Mouse (Mus musculus) G1E (cell line): ENCODE results near the gene Fxyd4. TPM values are rescaled to one million over a fixed set of nuclear protein-coding genes. Genes with fewer than 3 reads are reported as not detected.

ENCODE experiments used
- ATAC-seq: 2 replicates; pipeline ENCODE4 v1.8.0; 2016; ENCODE audit warnings: mild to moderate bottlenecking; ENCODE audit not compliant: insufficient number of reproducible peaks, poor library complexity, low FRiP score, severe bottlenecking; ENCODE audit errors: extremely low read depth
- DNase-seq: peaks from one replicate; pipeline ENCODE4 v3.0.0; 2012; ENCODE audit warnings: low spot score
- H3K27me3 ChIP-seq: 2 replicates; pipeline ENCODE4 v1.6.1; 2012; ENCODE audit warnings: mild to moderate bottlenecking, low read length, inconsistent platforms; ENCODE audit not compliant: insufficient read depth
- H3K36me3 ChIP-seq: replicated peaks from 2 replicates; pipeline ENCODE3; 2012; ENCODE audit warnings: mild to moderate bottlenecking, inconsistent platforms
- H3K4me1 ChIP-seq: 2 replicates; pipeline ENCODE4 v1.6.1; 2012; ENCODE audit warnings: low read depth, low read length, inconsistent platforms, mixed read lengths; ENCODE audit not compliant: insufficient read depth
- H3K4me3 ChIP-seq: 2 replicates; pipeline ENCODE4 v1.5.1; 2012; ENCODE audit warnings: low read depth, mild to moderate bottlenecking, inconsistent platforms, low read length, moderate library complexity, mixed read lengths
- H3K9me3 ChIP-seq: replicated peaks from 2 replicates; pipeline ENCODE4 v1.6.1; 2012; ENCODE audit warnings: inconsistent platforms
- CTCF ChIP-seq: IDR thresholded peaks from 2 replicates; pipeline ENCODE4 v1.5.1; 2012; ENCODE audit warnings: low read depth, low read length, inconsistent platforms, mixed read lengths
- GATA1 ChIP-seq: IDR thresholded peaks from 2 replicates; pipeline ENCODE4 v1.6.1; 2012; ENCODE audit warnings: borderline replicate concordance, low read length, inconsistent platforms, mixed read lengths
- GATA2 ChIP-seq: IDR thresholded peaks from 2 replicates; pipeline ENCODE4 v1.6.1; 2012; ENCODE audit warnings: low read depth, low read length, inconsistent platforms, borderline replicate concordance
- POLR2AphosphoS5 ChIP-seq: IDR thresholded peaks from 2 replicates; pipeline ENCODE4 v1.6.1; 2012; ENCODE audit warnings: low read depth, low read length, inconsistent platforms; ENCODE audit not compliant: insufficient replicate concordance
- TAL1 ChIP-seq: conservative IDR thresholded peaks from 2 replicates; pipeline ENCODE4 v1.6.1; 2012; ENCODE audit warnings: low read depth, low read length, inconsistent platforms, mixed read lengths
- polyA plus RNA-seq: library from polyadenylated mRNA; stranded (reverse); fragments of >175 nt; gene quantifications from 2 replicates; pipeline ENCODE4 v1.2.3, GENCODE M21; 2012
- total RNA-seq, 2 experiments: library from RNA; stranded (forward) in 1 of 2; stranded (reverse) in 1 of 2; fragments of 200-1000 nt in 1 of 2; fragments of >200 nt in 1 of 2; fragmentation: Nextera tagmentation in 1 of 2; gene quantifications; 2 replicates each; pipeline ENCODE4 v1.2.3; 2014 to 2017

The Fxyd4 gene
- total RNA-seq (2014; fragmentation: Nextera tagmentation) (not detected in 2 replicates), total RNA-seq (2017) (0.46 TPM in 1 of 2 replicates, not detected in the other), polyA plus RNA-seq (not detected in 2 replicates)

GRCm38 (mm10) chr6:117937222-117937932 is at the start of gene Fxyd4:
Gene Fxyd4, minus strand, starts transcription at chr6:117937692.
- DNase-seq: no peak
- H3K36me3 ChIP-seq: peaks cover 25% of the 10 kb centered on the region
- H3K27me3 ChIP-seq: no peaks in the 10 kb centered on the region
- ATAC-seq: no peak
- no peaks in the 10 kb centered on the region for H3K9me3 ChIP-seq
- H3K4me3 ChIP-seq: no peak within 1 kb of the TSS
- TF ChIP-seq GATA1: no peak
- no peak for TF ChIP-seq CTCF
- no peak for TF ChIP-seq POLR2AphosphoS5
- TF ChIP-seq GATA2: no peak
- TF ChIP-seq TAL1: no peak
- peaks cover 9% of the 10 kb centered on the region for H3K4me1 ChIP-seq

DNA sequence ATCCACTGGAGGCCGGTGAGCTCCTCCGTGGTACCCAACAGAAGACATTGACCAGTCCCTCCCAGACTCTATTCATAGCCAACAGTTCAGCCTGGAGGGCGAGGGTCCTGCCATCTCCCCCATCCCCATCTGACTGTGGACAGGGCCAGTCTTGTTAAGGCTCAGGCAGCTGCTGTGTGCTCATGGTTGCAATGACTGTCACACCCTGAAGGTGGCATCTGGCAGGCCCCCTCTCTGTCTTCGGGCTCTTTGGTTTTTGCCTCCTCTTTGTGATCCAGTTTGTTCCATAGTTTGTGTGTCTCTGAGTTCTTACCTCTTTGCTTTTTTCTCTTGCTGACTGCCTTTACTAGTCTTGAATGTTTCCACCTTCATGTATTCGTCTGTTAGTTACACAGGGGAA is 49.7 kb upstream of the Fxyd4 start:
- Histone ChIP-seq H3K4me1 (no peaks in the 10 kb centered on the region), H3K36me3 (no peaks in the 10 kb centered on the region), H3K27me3 (peaks cover 3% of the 10 kb centered on the region), H3K9me3 (no peaks in the 10 kb centered on the region), H3K4me3 (no peak overlapping the region)
- ATAC-seq: no peak
- no peak for TF ChIP-seq TAL1
- no peak for TF ChIP-seq GATA1
- TF ChIP-seq POLR2AphosphoS5: no peak
- no peak for TF ChIP-seq GATA2
- TF ChIP-seq CTCF: no peak
- no peak for DNase-seq

DNA sequence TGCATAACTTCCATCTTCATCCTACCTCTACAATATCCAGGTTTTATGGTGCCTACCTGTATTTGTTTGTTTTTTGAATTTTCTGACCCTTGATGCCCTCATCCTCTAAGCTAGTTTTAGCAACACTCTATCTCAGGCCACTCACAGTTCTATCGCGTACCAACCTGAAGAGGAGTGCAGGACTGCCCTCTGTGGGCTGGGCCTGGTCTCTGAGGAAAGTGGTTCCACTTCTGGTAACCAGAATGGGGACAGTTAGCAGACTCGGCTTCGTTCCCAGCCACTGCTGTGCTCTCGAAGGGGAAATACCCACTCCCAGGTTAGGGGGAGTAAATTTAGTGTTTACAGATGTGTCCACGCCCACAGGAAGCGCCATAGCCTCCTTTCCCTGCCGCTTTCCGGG is 29.2 kb upstream of the Fxyd4 start:
- no peak for DNase-seq
- Histone ChIP-seq H3K4me3 (no peak overlapping the region), H3K9me3 (0 out of 2 replicates have a peak, but pooled peaks cover 5% of the 10 kb centered on the region), H3K36me3 (no peaks in the 10 kb centered on the region), H3K27me3 (peaks cover 12% of the 10 kb centered on the region), H3K4me1 (no peaks in the 10 kb centered on the region)
- TF ChIP-seq GATA2 (no peak), CTCF (no peak), GATA1 (no peak), POLR2AphosphoS5 (no peak), TAL1 (no peak)
- ATAC-seq: no peak

GRCm38 (mm10) chr6:117963201-117963600 is 25.7 kb upstream of the Fxyd4 start:
- no peaks in the 10 kb centered on the region for H3K36me3 ChIP-seq
- H3K27me3 ChIP-seq: peaks cover 15% of the 10 kb centered on the region; the same call in 1 of the 2 replicates
- DNase-seq: no peak
- no peak for ATAC-seq
- 0 out of 2 replicates have a peak, but pooled peaks cover 5% of the 10 kb centered on the region for H3K9me3 ChIP-seq
- no peaks in the 10 kb centered on the region for H3K4me1 ChIP-seq
- H3K4me3 ChIP-seq: no peak overlapping the region
- TF ChIP-seq CTCF (peak; percentile 4; the same call in 1 of the 2 replicates), GATA1 (no peak), GATA2 (no peak), TAL1 (no peak), POLR2AphosphoS5 (no peak)

- Histone ChIP-seq H3K4me1 (peaks cover 8% of the 10 kb centered on the region), H3K27me3 (peaks cover 23% of the 10 kb centered on the region; the same call in 1 of the 2 replicates), H3K4me3 (no peak overlapping the region), H3K9me3 (no peaks in the 10 kb centered on the region), H3K36me3 (no peaks in the 10 kb centered on the region)
- TF ChIP-seq GATA2 (no peak), TAL1 (no peak), POLR2AphosphoS5 (no peak), GATA1 (no peak), CTCF (no peak)
- DNase-seq (no peak), ATAC-seq (no peak)
These were observed 19.5 kb upstream of the Fxyd4 start for GRCm38 (mm10) chr6:117956851-117957501.

- no peak for ATAC-seq
- Histone ChIP-seq H3K4me3 (no peak overlapping the region), H3K4me1 (peaks cover 8% of the 10 kb centered on the region), H3K36me3 (no peaks in the 10 kb centered on the region), H3K27me3 (peaks cover 23% of the 10 kb centered on the region; the same call in 1 of the 2 replicates), H3K9me3 (no peaks in the 10 kb centered on the region)
- no peak for TF ChIP-seq POLR2AphosphoS5
- no peak for TF ChIP-seq CTCF
- no peak for TF ChIP-seq GATA1
- TF ChIP-seq TAL1: no peak
- no peak for TF ChIP-seq GATA2
- no peak for DNase-seq
These were observed 18.7 kb upstream of the Fxyd4 start for GRCm38 (mm10) chr6:117956161-117956560.
